Mouse (Mus musculus) lung, postnatal 25 days (tissue): ENCODE data around the gene Nat8.
"Not testable (repeated sequence)": the region's sequence is repeated elsewhere in the genome, so short reads cannot be mapped to it uniquely, and the experiment has no call there.

ENCODE experiments used
- DNase-seq: peaks from one replicate; pipeline ENCODE4 v3.0.0; 2022; ENCODE audit warnings: low spot score

The Nat8 gene

GRCm38 (mm10) chr6:85831796-85832321 lies at the start of gene Nat8:
TSS of gene Nat8 (minus strand) at chr6:85832082.
- DNase-seq: no peak

- not testable (repeated sequence) for DNase-seq
Measured at GRCm38 (mm10) chr6:85869006-85869405, 37.1 kb upstream of the Nat8 start, which contains the start of gene Nat8f2. TSS of gene Nat8f2 (minus strand) at chr6:85869158.

- no peak for DNase-seq
Measured at GRCm38 (mm10) chr6:85867726-85868690, 36.1 kb upstream of the Nat8 start.

GRCm38 (mm10) chr6:85866995-85867394 lies 35.1 kb upstream of the Nat8 start:
- DNase-seq: not testable (repeated sequence)

GRCm38 (mm10) chr6:85866166-85866565 lies 34.3 kb upstream of the Nat8 start:
- not testable (repeated sequence) for DNase-seq

- DNase-seq: not testable (repeated sequence)
Measured at GRCm38 (mm10) chr6:85864900-85865639, 33.2 kb upstream of the Nat8 start.

- no peak for DNase-seq
Measured at GRCm38 (mm10) chr6:85863840-85864239, 32.0 kb upstream of the Nat8 start.

- no peak for DNase-seq
Measured at GRCm38 (mm10) chr6:85863136-85863535, 31.3 kb upstream of the Nat8 start.

- no peak for DNase-seq
Measured at GRCm38 (mm10) chr6:85862565-85862964, 30.7 kb upstream of the Nat8 start.

- DNase-seq: no peak
Measured at GRCm38 (mm10) chr6:85861247-85861646, 29.4 kb upstream of the Nat8 start.

- peak; percentile 29 for DNase-seq
Measured at GRCm38 (mm10) chr6:85856194-85856678, 24.4 kb upstream of the Nat8 start.

GRCm38 (mm10) chr6:85853481-85853880 lies 21.6 kb upstream of the Nat8 start:
- DNase-seq: no peak

GRCm38 (mm10) chr6:85851062-85851773 lies 19.3 kb upstream of the Nat8 start:
- DNase-seq: no peak

- DNase-seq: no peak
Measured at GRCm38 (mm10) chr6:85849240-85849639, 17.4 kb upstream of the Nat8 start.

- no peak for DNase-seq
Measured at GRCm38 (mm10) chr6:85848140-85848539, 16.3 kb upstream of the Nat8 start.

GRCm38 (mm10) chr6:85846921-85847320 lies 15.0 kb upstream of the Nat8 start:
- no peak for DNase-seq

GRCm38 (mm10) chr6:85843677-85844458 lies 12.0 kb upstream of the Nat8 start:
- DNase-seq: not testable (repeated sequence)

GRCm38 (mm10) chr6:85839982-85840381 lies 8.1 kb upstream of the Nat8 start:
- DNase-seq: no peak

- no peak for DNase-seq
Measured at GRCm38 (mm10) chr6:85838674-85839073, 6.8 kb upstream of the Nat8 start.

- peak; percentile 36 for DNase-seq
Measured at GRCm38 (mm10) chr6:85837307-85837706, 5.4 kb upstream of the Nat8 start.

GRCm38 (mm10) chr6:85836827-85837226 lies 4.9 kb upstream of the Nat8 start:
- DNase-seq: peak; percentile 66
